Mouse (Mus musculus) liver, embryonic 11.5 days (tissue): ENCODE data around the gene Slc22a4. TPM values are rescaled to one million over a fixed set of nuclear protein-coding genes. Genes with fewer than 3 reads are reported as not detected.

Experiments
- ATAC-seq: fragments of 200-750 bp; cut with Nextera tagmentation; replicated peaks from 2 replicates; pipeline ENCODE4 v1.8.0; 2017; ENCODE audit warnings: moderate number of reproducible peaks, mild to moderate bottlenecking, moderate TSS enrichment, moderate library complexity; ENCODE audit not compliant: low FRiP score
- DNase-seq: peaks from one replicate; pipeline ENCODE4 v3.0.0-alpha.2; 2017; ENCODE audit warnings: low spot score
- H3K27ac ChIP-seq: fragments of 300-500 bp; sonication (generic); 2 replicates; pipeline ENCODE4 v1.5.1; 2014; ENCODE audit warnings: mild to moderate bottlenecking, low read depth, low read length, control low read depth
- H3K27me3 ChIP-seq: fragments of 300-500 bp; sonication (generic); replicated peaks from 2 replicates; pipeline ENCODE4 v1.6.1; 2014; ENCODE audit warnings: low read length, mixed read lengths; ENCODE audit not compliant: control insufficient read depth, insufficient read depth
- H3K36me3 ChIP-seq: fragments of 300-500 bp; sonication (generic); 2 replicates; pipeline ENCODE4 v1.6.1; 2014; ENCODE audit warnings: mild to moderate bottlenecking, low read length, moderate library complexity, mixed read lengths; ENCODE audit not compliant: control insufficient read depth, insufficient read depth
- H3K4me1 ChIP-seq: fragments of 300-500 bp; sonication (generic); replicated peaks from 2 replicates; pipeline ENCODE4 v1.6.1; 2014; ENCODE audit warnings: low read length, mixed read lengths; ENCODE audit not compliant: control insufficient read depth, insufficient read depth
- H3K4me2 ChIP-seq: fragments of 300-500 bp; sonication (generic); 2 replicates; pipeline ENCODE4 v1.6.1; 2014; ENCODE audit warnings: mild to moderate bottlenecking, control low read depth, moderate library complexity
- H3K4me3 ChIP-seq: fragments of 300-500 bp; sonication (generic); 2 replicates; pipeline ENCODE4 v1.5.1; 2014; ENCODE audit warnings: low read depth, low read length, control low read depth
- H3K9ac ChIP-seq: fragments of 300-500 bp; sonication (generic); 2 replicates; pipeline ENCODE4 v1.6.1; 2014; ENCODE audit warnings: low read depth, low read length, control low read depth
- H3K9me3 ChIP-seq: fragments of 300-500 bp; sonication (generic); 2 replicates; pipeline ENCODE4 v1.6.1; 2016; ENCODE audit warnings: low read length, inconsistent platforms, mixed read lengths; ENCODE audit not compliant: control insufficient read depth
- WGBS: fragments of 180-500 bp; shearing (Covaris S2); extraction: QIAGEN DNeasy Blood & Tissue Kit; methylation state at CpG from one replicate; pipeline ENCODE4 v1.1.7; 2014; 5-methylcytosine and 5-hydroxymethylcytosine counted together
- polyA plus RNA-seq: library from polyadenylated mRNA; unstranded; fragments of >200 nt; fragmentation: Nextera tagmentation; extraction: Ambion mirVana; gene quantifications from 2 replicates; pipeline ENCODE4 v1.2.1, GENCODE M21; 2014

Slc22a4 gene
- 20.6 and 21.5 TPM in 2 replicates for polyA plus RNA-seq

DNA sequence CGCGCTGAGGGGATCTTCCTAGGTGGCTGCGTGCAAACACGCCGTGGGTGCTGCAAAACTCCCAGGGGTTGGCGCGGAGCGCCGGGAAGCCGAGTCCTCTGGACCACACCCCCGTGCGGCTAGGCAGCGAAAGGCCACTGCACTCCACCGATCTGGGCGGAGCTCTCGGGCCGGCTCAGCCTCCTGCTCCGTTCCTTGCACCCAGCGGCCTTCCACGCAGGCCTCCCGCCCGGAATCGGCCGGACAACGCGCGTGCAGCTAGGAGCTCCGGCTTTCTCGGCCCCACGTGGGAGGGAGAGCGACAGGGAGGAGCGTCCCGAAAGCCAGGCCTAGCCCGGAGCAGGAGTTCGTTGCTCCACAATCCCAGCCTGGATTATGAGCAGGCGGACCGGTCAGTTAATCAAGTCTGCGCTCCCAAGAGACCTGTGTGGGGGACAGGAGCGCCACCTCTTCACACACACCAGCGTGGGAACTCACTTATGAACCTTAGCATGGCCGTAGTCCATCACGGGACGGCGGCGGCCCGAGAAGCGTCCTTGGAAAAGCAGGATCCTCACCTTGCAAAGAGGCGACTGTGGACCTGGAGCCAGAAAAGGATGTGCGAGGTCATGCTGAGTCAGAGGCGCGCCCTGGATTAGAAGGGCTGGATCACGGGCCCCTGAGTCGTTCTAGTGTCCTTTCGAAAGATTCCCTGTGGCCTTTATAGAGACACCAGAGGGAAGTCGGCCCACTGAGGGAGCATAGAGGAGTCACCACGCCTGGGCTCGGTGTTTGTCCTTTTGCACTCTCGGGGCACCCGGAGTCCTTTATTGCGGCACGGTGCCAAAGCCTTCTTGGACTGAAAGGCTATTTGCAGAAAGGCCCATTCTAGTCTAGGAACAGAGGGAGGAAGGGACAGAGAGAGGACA lies at the start of gene Slc22a4:
TSS of gene Slc22a4 (minus strand) at position 47 of the 908 bp plus-strand sequence.
- Histone ChIP-seq H3K4me2 (peak within 1 kb of the TSS; percentile 98), H3K4me1 (peaks cover 31% of the 10 kb centered on the region), H3K9ac (peak within 1 kb of the TSS; percentile 64), H3K27ac (peak within 1 kb of the TSS; percentile 91), H3K9me3 (no peaks in the 10 kb centered on the region), H3K36me3 (no peaks in the 10 kb centered on the region), H3K27me3 (peaks cover 7% of the 10 kb centered on the region), H3K4me3 (peak within 1 kb of the TSS; percentile 74)
- WGBS: 6% methylated on average over 61 of the region's 61 CpGs
- peak; percentile 79 for DNase-seq
- peak; percentile 80 for ATAC-seq

DNA sequence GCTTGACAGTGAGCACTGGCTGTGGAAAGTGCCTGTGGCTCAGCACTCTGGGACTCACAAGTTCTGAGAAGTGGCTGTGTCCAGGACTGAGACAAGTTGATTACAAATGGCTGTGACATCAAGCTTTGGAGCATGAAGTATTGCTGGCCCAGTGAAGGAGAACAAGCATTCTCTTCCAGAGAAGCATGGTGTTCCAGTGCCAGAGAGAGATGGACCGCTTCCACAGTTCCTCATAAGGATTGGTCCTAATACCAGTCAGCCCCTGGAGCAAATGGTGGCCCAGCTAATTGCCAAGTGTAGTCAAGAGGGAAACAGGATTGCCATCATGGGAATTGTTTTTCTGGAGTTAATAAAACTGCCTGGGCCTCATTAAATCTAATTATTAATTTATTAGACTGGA lies 48.2 kb upstream of the Slc22a4 start:
- H3K4me3 ChIP-seq: no peak overlapping the region
- whole genome bisulfite sequencing: 87% methylated on average over 1 of the region's 1 CpGs
- no peak for ATAC-seq
- H3K36me3 ChIP-seq: no peaks in the 10 kb centered on the region
- H3K9ac ChIP-seq: no peak overlapping the region
- H3K9me3 ChIP-seq: no peaks in the 10 kb centered on the region
- H3K4me2 ChIP-seq: no peak overlapping the region
- peaks cover 13% of the 10 kb centered on the region for H3K27me3 ChIP-seq
- no peaks in the 10 kb centered on the region for H3K4me1 ChIP-seq
- DNase-seq: no peak
- no peak overlapping the region for H3K27ac ChIP-seq

DNA sequence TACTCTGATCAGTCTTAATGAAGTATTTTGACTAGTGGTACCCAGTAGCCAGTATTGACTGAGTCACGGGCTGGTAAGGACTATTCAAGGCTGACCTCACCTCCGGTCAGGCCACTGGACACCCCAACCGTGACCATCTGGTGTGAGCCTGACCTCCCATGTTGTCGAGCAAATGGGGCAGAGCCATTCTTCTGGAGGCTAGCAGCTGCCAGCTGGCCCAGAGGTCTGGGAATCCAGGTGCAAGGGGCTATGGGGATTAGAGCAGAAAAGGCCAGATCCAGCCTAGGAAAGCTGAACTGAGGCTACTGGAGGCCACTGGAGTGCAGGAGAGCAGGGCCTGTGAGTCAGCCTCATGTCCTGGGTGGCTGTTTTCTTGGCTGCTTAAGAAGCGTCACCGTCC lies 47.5 kb upstream of the Slc22a4 start:
- Histone ChIP-seq H3K4me3 (no peak overlapping the region), H3K9me3 (no peaks in the 10 kb centered on the region), H3K27me3 (peaks cover 14% of the 10 kb centered on the region), H3K4me2 (no peak overlapping the region), H3K27ac (no peak overlapping the region), H3K36me3 (no peaks in the 10 kb centered on the region), H3K4me1 (no peaks in the 10 kb centered on the region), H3K9ac (no peak overlapping the region)
- ATAC-seq (no peak), DNase-seq (no peak)
- WGBS: 79% methylated on average over 6 of the region's 6 CpGs

DNA sequence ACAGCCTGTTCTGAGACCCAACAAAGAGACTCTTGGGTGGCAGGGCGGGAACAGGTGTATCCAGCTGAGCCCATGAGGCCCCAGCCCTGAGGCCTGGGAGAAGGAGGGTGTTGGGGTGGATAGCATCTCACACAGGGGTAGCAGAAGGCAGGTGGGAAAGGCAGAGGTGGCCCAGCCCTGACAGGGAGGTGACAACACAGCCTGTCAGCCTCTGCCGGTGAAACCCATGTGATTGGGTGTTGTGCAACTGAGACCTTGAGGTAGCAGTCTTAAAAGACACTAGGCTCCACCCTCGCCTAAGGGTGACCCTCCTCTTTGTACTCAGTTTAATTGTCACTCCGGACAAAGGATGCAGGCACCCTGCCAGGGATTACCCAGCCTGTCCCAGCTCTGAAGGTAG lies 45.4 kb upstream of the Slc22a4 start:
- Histone ChIP-seq H3K9me3 (no peaks in the 10 kb centered on the region), H3K4me1 (no peaks in the 10 kb centered on the region), H3K4me2 (no peak overlapping the region), H3K9ac (no peak overlapping the region), H3K27me3 (peaks cover 34% of the 10 kb centered on the region), H3K4me3 (no peak overlapping the region), H3K36me3 (no peaks in the 10 kb centered on the region), H3K27ac (no peak overlapping the region)
- 45% methylated on average over 4 of the region's 4 CpGs for WGBS
- no peak for DNase-seq
- no peak for ATAC-seq

DNA sequence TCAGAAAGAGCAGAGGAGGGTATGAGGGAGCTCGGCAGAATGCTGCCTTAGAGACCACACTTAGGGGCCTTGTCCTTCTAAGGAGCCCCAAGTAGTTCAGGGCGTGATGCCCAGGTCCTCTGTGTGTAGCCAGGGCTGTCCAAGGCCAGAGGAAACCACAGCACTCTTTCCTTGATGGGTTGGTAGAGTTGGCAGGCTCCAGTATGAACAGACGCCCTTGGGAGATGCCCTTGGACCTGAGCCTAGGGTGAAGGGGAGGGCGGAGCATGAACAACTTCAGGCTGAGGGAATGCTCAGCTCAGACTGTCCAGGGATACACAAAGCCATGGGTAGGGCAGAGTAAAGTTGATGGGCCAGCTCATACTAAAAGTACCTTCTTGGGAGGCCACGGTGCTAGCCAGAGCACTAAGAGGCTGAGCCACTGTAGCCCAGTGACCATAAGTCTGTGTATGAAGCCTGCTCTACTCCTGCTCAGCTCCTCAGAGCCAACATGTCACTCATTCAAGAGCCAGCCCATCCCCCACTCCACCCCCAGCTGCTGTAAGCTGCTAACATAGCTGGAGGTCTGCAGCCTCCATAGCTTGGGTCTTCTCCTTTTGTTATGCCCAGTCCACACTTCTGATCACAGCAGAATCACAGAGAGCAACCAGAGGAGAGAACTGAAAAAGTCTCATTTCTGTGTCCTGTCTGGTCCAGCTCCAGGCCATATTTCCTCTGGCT lies 44.0 kb upstream of the Slc22a4 start:
- Histone ChIP-seq H3K27ac (no peak overlapping the region), H3K4me2 (no peak overlapping the region), H3K9ac (no peak overlapping the region), H3K9me3 (no peaks in the 10 kb centered on the region), H3K4me3 (no peak overlapping the region), H3K4me1 (no peaks in the 10 kb centered on the region), H3K36me3 (no peaks in the 10 kb centered on the region), H3K27me3 (peaks cover 49% of the 10 kb centered on the region)
- WGBS: 74% methylated on average over 5 of the region's 5 CpGs
- DNase-seq: no peak
- no peak for ATAC-seq

DNA sequence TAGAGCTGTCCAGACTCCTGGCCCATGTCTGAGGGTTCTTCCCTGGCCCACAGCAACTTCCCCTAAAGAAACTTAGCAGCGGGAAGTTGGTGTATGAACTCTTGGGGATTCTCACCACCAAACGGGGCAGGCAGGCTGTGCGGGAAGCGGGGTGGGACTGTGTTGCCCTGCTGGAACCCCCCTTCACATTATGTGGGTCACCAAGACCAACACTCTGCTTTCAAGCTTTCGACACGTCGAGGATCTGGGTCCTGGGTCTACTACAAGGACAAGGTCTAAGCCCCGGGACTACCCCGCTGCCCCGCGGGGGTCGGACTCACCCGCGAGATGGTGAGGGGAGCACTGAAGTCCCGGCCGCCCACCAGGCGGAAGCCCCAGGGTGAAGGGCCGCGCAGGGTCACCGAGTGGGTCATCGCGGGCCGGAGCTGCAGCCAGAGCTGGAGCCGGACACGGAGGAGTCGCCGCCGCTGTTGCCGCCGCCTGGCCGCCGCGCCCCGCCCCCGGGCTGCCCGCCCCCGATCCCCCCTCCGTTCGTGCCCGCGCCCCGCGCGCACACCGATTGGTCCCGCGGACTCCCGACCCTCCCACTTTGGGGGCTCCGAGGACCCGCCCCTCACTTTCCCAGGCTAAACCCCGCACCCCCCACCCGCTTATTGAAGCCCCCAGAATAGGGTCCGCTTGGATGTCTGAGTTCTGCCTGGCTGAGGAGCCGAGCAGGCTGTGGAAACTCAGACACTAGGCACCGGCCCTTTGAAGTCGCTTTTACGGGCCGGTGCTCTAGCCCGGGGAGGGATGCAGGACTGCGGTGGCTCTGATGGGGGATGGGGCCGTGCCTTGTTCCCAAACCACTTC lies 40.9 kb upstream of the Slc22a4 start, which contains the start of gene Pdlim4:
TSS of gene Pdlim4 (minus strand) at position 495 of the 852 bp plus-strand sequence.
- peak within 1 kb of the TSS; percentile 39; the same call in 1 of the 2 replicates for H3K9ac ChIP-seq
- DNase-seq (peak; percentile 51), ATAC-seq (no peak; the same call in 1 of the 2 replicates)
- 3% methylated on average over 33 of the region's 61 CpGs for WGBS
- H3K4me2 ChIP-seq: peak within 1 kb of the TSS; percentile 77
- H3K27me3 ChIP-seq: peaks cover 54% of the 10 kb centered on the region
- H3K36me3 ChIP-seq: no peaks in the 10 kb centered on the region
- H3K4me1 ChIP-seq: peaks cover 4% of the 10 kb centered on the region; the same call in 1 of the 2 replicates
- no peaks in the 10 kb centered on the region for H3K9me3 ChIP-seq
- H3K27ac ChIP-seq: no peak within 1 kb of the TSS; the same call in 1 of the 2 replicates
- H3K4me3 ChIP-seq: peak within 1 kb of the TSS; percentile 51

DNA sequence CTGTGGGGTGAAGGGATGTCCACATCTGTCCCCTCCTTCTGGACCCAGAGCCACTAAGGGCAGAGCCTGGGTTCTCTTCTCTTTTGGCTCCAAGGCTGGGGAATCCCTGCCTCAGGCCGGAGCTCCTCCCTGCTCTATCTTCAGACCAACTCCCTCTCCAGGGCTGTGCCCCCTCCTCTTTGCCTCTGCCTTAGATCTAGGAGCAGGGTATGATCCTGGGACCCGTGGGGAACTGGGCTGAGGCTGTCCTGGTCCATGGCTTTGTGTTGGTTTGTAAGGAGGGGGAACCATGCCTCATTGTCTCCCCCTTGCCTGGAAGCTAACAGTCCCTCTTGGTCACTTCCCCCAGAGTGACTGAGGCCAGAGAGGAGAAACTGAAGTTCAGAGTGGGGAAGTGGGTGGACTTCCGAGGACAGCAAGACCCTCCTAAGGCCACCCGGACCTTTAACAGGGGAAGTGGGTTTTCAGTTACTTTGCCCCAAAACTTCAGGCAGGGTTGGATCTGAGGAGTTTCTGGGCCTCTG lies 40.2 kb upstream of the Slc22a4 start:
- peak overlapping the region; percentile 51 for H3K4me3 ChIP-seq
- WGBS: 20% methylated on average over 4 of the region's 4 CpGs
- ATAC-seq (no peak), DNase-seq (no peak)
- peak overlapping the region; percentile 77 for H3K4me2 ChIP-seq
- H3K27ac ChIP-seq: no peak overlapping the region
- no peaks in the 10 kb centered on the region for H3K36me3 ChIP-seq
- H3K9ac ChIP-seq: no peak overlapping the region
- peaks cover 4% of the 10 kb centered on the region; the same call in 1 of the 2 replicates for H3K4me1 ChIP-seq
- H3K27me3 ChIP-seq: peaks cover 51% of the 10 kb centered on the region
- no peaks in the 10 kb centered on the region for H3K9me3 ChIP-seq
